Mouse (Mus musculus) MEL (cell line): ENCODE measurements at regions not wholly inside any gene's neighbourhood (a gene's known extent, or its start where the extent isn't known, plus 50 kb on each side); places are given as distances from the start of the nearest gene placed in this dataset.

ENCODE experiments used
- DNase-seq: peaks from one replicate; pipeline ENCODE4 v3.0.0; 2011; ENCODE audit warnings: low read depth, low spot score
- H3K27ac ChIP-seq: 2 replicates; pipeline ENCODE4 v1.5.1; 2012; ENCODE audit warnings: low read depth, mild to moderate bottlenecking, control low read depth, low read length, moderate library complexity; ENCODE audit not compliant: control insufficient read depth
- H3K27me3 ChIP-seq, 2 experiments: fragments of 150-350 bp in 1 of 2; sonication (generic) in 1 of 2; 2 replicates each; pipeline ENCODE4 v1.6.1; 2012; ENCODE audit warnings: low read length in 2 of 2, mild to moderate bottlenecking in 2 of 2, improper control_type of control experiment in 1 of 2, moderate library complexity in 1 of 2; ENCODE audit not compliant: insufficient read depth in 2 of 2, control insufficient read depth in 1 of 2
- H3K36me3 ChIP-seq, 2 experiments: 2 replicates each; pipeline ENCODE4 v1.6.1; 2012 to 2014; ENCODE audit warnings: low read length in 2 of 2, improper control_type of control experiment in 1 of 2, inconsistent platforms in 1 of 2, mild to moderate bottlenecking in 1 of 2; ENCODE audit not compliant: insufficient read depth in 2 of 2, control insufficient read depth in 1 of 2
- H3K4me1 ChIP-seq, 2 experiments: fragments of 150-350 bp in 1 of 2; sonication (generic) in 1 of 2; 2 replicates each; pipeline ENCODE4 v1.6.1; 2012; ENCODE audit warnings: low read length in 2 of 2, improper control_type of control experiment in 1 of 2, mild to moderate bottlenecking in 1 of 2; ENCODE audit not compliant: insufficient read depth in 2 of 2, control insufficient read depth in 1 of 2
- H3K4me3 ChIP-seq, 2 experiments: fragments of 150-350 bp in 1 of 2; sonication (generic) in 1 of 2; 2 replicates each; pipeline ENCODE4 v1.5.1; 2012; ENCODE audit warnings: low read depth in 2 of 2, low read length in 2 of 2, mild to moderate bottlenecking in 2 of 2, moderate library complexity in 2 of 2, control low read depth in 1 of 2, improper control_type of control experiment in 1 of 2; ENCODE audit not compliant: control insufficient read depth in 1 of 2, insufficient read depth in 1 of 2
- H3K79me2 ChIP-seq: 2 replicates; pipeline ENCODE4 v1.6.1; 2012; ENCODE audit warnings: mild to moderate bottlenecking, low read length, moderate library complexity; ENCODE audit not compliant: control insufficient read depth, poor library complexity, insufficient read depth
- H3K9ac ChIP-seq: 2 replicates; pipeline ENCODE4 v1.6.1; 2012; ENCODE audit warnings: low read depth, mild to moderate bottlenecking, control low read depth, low read length, moderate library complexity; ENCODE audit not compliant: control insufficient read depth, poor library complexity, severe bottlenecking
- H3K9me3 ChIP-seq: fragments of 150-350 bp; sonication (generic); replicated peaks from 2 replicates; pipeline ENCODE4 v1.6.1; 2012; ENCODE audit warnings: mild to moderate bottlenecking, low read length, improper control_type of control experiment, moderate library complexity; ENCODE audit not compliant: insufficient read depth
- CHD2 ChIP-seq: IDR thresholded peaks from 2 replicates; pipeline ENCODE4 v1.6.1; 2011; ENCODE audit warnings: low read length, improper control_type of control experiment
- E2F4 ChIP-seq: IDR thresholded peaks from 2 replicates; pipeline ENCODE4 v1.6.1; 2011; ENCODE audit warnings: low read depth, low read length, improper control_type of control experiment, borderline replicate concordance
- EP300 ChIP-seq, 2 experiments: IDR thresholded peaks; 2 replicates each; pipeline ENCODE4 v1.6.1; 2011; ENCODE audit warnings: improper control_type of control experiment in 2 of 2, low read length in 2 of 2, low read depth in 1 of 2, mild to moderate bottlenecking in 1 of 2
- GATA1 ChIP-seq: IDR thresholded peaks from 2 replicates; pipeline ENCODE4 v1.6.1; 2011; ENCODE audit warnings: low read depth, low read length, improper control_type of control experiment
- HCFC1 ChIP-seq: IDR thresholded peaks from 2 replicates; pipeline ENCODE4 v1.6.1; 2012; ENCODE audit warnings: low read depth, mild to moderate bottlenecking, inconsistent platforms, low read length, improper control_type of control experiment, moderate library complexity
- MAFK ChIP-seq: IDR thresholded peaks from 2 replicates; pipeline ENCODE4 v1.6.1; 2011; ENCODE audit warnings: low read depth, mild to moderate bottlenecking, low read length, improper control_type of control experiment, borderline replicate concordance
- MAX ChIP-seq: IDR thresholded peaks from 2 replicates; pipeline ENCODE4 v1.6.1; 2011; ENCODE audit warnings: low read length, improper control_type of control experiment
- RCOR1 ChIP-seq: IDR thresholded peaks from 2 replicates; pipeline ENCODE4 v1.6.1; 2012; ENCODE audit warnings: low read depth, mild to moderate bottlenecking, inconsistent platforms, low read length, improper control_type of control experiment
- SMC3 ChIP-seq: IDR thresholded peaks from 2 replicates; pipeline ENCODE4 v1.6.1; 2011; ENCODE audit warnings: low read depth, low read length, improper control_type of control experiment
- TCF12 ChIP-seq: IDR thresholded peaks from 2 replicates; pipeline ENCODE4 v1.6.1; 2014; ENCODE audit warnings: low read depth, mild to moderate bottlenecking, inconsistent platforms, low read length, improper control_type of control experiment, moderate library complexity
- UBTF ChIP-seq: IDR thresholded peaks from 2 replicates; pipeline ENCODE4 v1.6.1; 2012; ENCODE audit warnings: low read depth, mild to moderate bottlenecking, inconsistent platforms, low read length, improper control_type of control experiment, moderate library complexity, borderline replicate concordance; ENCODE audit not compliant: insufficient read depth
- USF2 ChIP-seq, 2 experiments: IDR thresholded peaks; 2 replicates each; pipeline ENCODE4 v1.6.1; 2011 to 2012; ENCODE audit warnings: improper control_type of control experiment in 2 of 2, low read length in 2 of 2, borderline replicate concordance in 1 of 2, inconsistent platforms in 1 of 2, low read depth in 1 of 2, mild to moderate bottlenecking in 1 of 2; ENCODE audit not compliant: insufficient read depth in 1 of 2
- ZC3H11A ChIP-seq: IDR thresholded peaks from 2 replicates; pipeline ENCODE4 v1.6.1; 2012; ENCODE audit warnings: low read depth, mild to moderate bottlenecking, inconsistent platforms, low read length, improper control_type of control experiment
- ZNF384 ChIP-seq: IDR thresholded peaks from 2 replicates; pipeline ENCODE4 v1.6.1; 2012; ENCODE audit warnings: low read depth, mild to moderate bottlenecking, inconsistent platforms, low read length, improper control_type of control experiment

DNA sequence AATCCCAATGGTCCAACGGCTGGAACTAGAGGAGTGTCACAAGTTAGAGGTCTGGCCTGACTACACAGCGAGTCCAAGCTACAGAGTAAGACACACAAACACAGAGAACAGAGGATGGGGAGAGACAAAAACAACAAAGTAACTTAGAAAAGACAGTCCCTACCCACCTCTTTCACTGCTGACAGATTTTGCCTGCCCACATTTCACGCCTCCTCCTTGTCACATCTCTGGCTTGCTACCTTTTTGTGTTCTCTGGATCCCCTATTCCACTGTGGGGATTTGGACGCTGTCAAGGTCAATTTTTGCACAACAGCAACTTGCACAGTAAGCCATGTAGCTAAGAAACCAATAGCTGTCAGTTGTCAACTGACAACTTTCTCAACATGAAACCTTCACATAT is 275.8 kb upstream of the Clec14a start:
- H3K79me2 ChIP-seq: no peaks in the 10 kb centered on the region
- no peak for TF ChIP-seq USF2 (IDR thresholded peaks at IDR 0.05; ENCODE audit: borderline replicate concordance in 1 of 2, insufficient read depth in 1 of 2, low read depth in 1 of 2, low read length in 2 of 2)
- no peak for TF ChIP-seq ZNF384
- no peak for TF ChIP-seq HCFC1
- no peak for TF ChIP-seq SMC3
- no peak for TF ChIP-seq GATA1
- no peak for TF ChIP-seq E2F4
- TF ChIP-seq TCF12: no peak
- TF ChIP-seq, all 39 proteins: peak for 0
- Histone ChIP-seq H3K4me3 (no peak overlapping the region), H3K27ac (no peak overlapping the region), H3K36me3 (no peaks in the 10 kb centered on the region), H3K4me1 (no peaks in the 10 kb centered on the region), H3K27me3 (no peaks in the 10 kb centered on the region), H3K9ac (no peak overlapping the region), H3K9me3 (no peaks in the 10 kb centered on the region)
- DNase-seq: no peak

DNA sequence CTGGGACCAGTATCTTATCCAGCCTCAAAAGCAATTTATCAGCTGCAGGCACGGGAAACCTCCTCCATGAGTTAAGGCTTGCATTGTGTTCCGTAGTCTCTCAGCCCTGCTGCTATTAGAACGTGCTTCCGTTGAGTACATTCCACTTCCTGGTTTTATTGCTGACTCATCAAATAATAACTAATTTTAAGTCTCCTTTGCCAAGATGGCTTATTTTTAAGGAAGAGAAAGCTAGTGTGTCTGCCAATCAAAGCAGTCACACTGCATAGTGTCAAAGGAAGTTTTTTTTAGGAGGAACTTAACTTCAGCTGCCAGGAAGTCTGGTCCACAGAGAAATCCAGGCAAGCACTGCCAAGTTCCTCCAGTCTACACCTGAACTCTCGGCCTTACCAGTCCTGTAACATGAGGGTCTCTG is 269.2 kb upstream of the Clec14a start:
- peak; percentile 7 for DNase-seq
- H3K36me3 ChIP-seq: no peaks in the 10 kb centered on the region
- no peak for TF ChIP-seq MAX
- peak; percentile 92 for TF ChIP-seq MAFK
- TF ChIP-seq, all 39 proteins: peak for 1
- Histone ChIP-seq H3K9ac (no peak overlapping the region), H3K4me1 (no peaks in the 10 kb centered on the region), H3K4me3 (no peak overlapping the region), H3K79me2 (no peaks in the 10 kb centered on the region), H3K27ac (no peak overlapping the region), H3K27me3 (no peaks in the 10 kb centered on the region), H3K9me3 (no peaks in the 10 kb centered on the region)

DNA sequence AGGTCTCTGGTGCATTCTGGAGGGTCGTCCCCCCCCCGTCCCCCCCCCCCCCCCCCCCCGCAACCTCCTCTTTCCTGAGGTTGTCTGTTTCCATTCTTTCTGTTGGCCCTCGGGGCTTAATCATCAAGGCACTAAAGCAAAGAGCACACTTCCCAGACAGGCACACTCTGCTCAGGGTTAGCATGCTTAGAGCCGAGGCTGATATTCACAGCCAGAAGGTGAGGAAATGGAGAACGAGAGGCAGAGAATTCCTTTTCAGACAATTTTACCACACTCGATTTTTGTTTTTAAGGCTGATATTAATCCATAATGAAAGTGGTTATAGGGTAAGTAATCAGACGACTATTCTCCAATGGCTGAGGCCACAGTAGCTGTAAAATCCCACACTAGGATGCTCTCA is 268.7 kb upstream of the Clec14a start:
- Histone ChIP-seq H3K4me1 (no peaks in the 10 kb centered on the region), H3K9me3 (no peaks in the 10 kb centered on the region), H3K27me3 (no peaks in the 10 kb centered on the region), H3K36me3 (no peaks in the 10 kb centered on the region), H3K27ac (no peak overlapping the region), H3K9ac (no peak overlapping the region), H3K4me3 (no peak overlapping the region), H3K79me2 (no peaks in the 10 kb centered on the region)
- DNase-seq: no peak
- TF ChIP-seq EP300 (IDR thresholded peaks at IDR 0.05; ENCODE audit: low read depth in 1 of 2, low read length in 2 of 2): no peak
- no peak for TF ChIP-seq ZC3H11A
- TF ChIP-seq UBTF: no peak
- no peak for TF ChIP-seq MAX
- TF ChIP-seq RCOR1: no peak
- TF ChIP-seq CHD2: no peak
